Mouse (Mus musculus): ENCODE measurements around the gene Gimap9. TPM values are rescaled to one million over a fixed set of nuclear protein-coding genes. Genes with fewer than 3 reads are reported as not detected.

Gene Gimap9
- polyA plus RNA-seq, 1 experiment, result 0.98 TPM

- Histone ChIP-seq H3K27me3 (ENCODE audit: control insufficient read depth, insufficient read depth, low read length) (no peaks in the 10 kb centered on the region), H3K27ac (ENCODE audit: insufficient read depth, low read length) (no peak overlapping the region), H3K4me1 (ENCODE audit: control insufficient read depth, insufficient read depth, low read length) (no peaks in the 10 kb centered on the region; the same call in 1 of the 2 replicates), H3K4me3 (replicated peaks; ENCODE audit: insufficient read depth, low read depth, low read length) (no peak overlapping the region)
- no peak for TF ChIP-seq CTCF (IDR thresholded peaks at IDR 0.05; ENCODE audit: borderline replicate concordance, insufficient read depth, low read depth, low read length)
- TF ChIP-seq POLR2A (IDR thresholded peaks at IDR 0.05; ENCODE audit: borderline replicate concordance, insufficient read depth, low read length), result no peak
- WGBS, result 77% methylated on average over 2 of the region's 2 CpGs
- DNase-seq, result no peak
Measured at GRCm38 (mm10) chr6:48685251-48685650, 9.3 kb downstream of the Gimap9 start.

- Histone ChIP-seq H3K4me1 (ENCODE audit: control insufficient read depth, insufficient read depth, low read length) (no peaks in the 10 kb centered on the region; the same call in 1 of the 2 replicates), H3K27me3 (ENCODE audit: control insufficient read depth, insufficient read depth, low read length) (no peaks in the 10 kb centered on the region), H3K4me3 (replicated peaks; ENCODE audit: insufficient read depth, low read depth, low read length) (no peak overlapping the region), H3K27ac (ENCODE audit: insufficient read depth, low read length) (no peak overlapping the region)
- WGBS, result 87% methylated on average over 7 of the region's 7 CpGs
- TF ChIP-seq POLR2A (IDR thresholded peaks at IDR 0.05; ENCODE audit: borderline replicate concordance, insufficient read depth, low read length) (no peak), CTCF (IDR thresholded peaks at IDR 0.05; ENCODE audit: borderline replicate concordance, insufficient read depth, low read depth, low read length) (no peak)
- no peak for DNase-seq
Measured at GRCm38 (mm10) chr6:48685694-48686665, 10.1 kb downstream of the Gimap9 start.

GRCm38 (mm10) chr6:48687077-48687476, 11.1 kb downstream of the Gimap9 start:
- no peak overlapping the region for H3K27ac ChIP-seq (ENCODE audit: insufficient read depth, low read length)
- no peaks in the 10 kb centered on the region; the same call in 1 of the 2 replicates for H3K4me1 ChIP-seq (ENCODE audit: control insufficient read depth, insufficient read depth, low read length)
- WGBS, result 72% methylated on average over 2 of the region's 2 CpGs
- DNase-seq, result no peak
- TF ChIP-seq POLR2A (IDR thresholded peaks at IDR 0.05; ENCODE audit: borderline replicate concordance, insufficient read depth, low read length) (no peak), CTCF (IDR thresholded peaks at IDR 0.05; ENCODE audit: borderline replicate concordance, insufficient read depth, low read depth, low read length) (no peak)
- H3K27me3 ChIP-seq (ENCODE audit: control insufficient read depth, insufficient read depth, low read length), result no peaks in the 10 kb centered on the region
- no peak overlapping the region for H3K4me3 ChIP-seq (replicated peaks; ENCODE audit: insufficient read depth, low read depth, low read length)

- TF ChIP-seq POLR2A (IDR thresholded peaks at IDR 0.05; ENCODE audit: borderline replicate concordance, insufficient read depth, low read length), result no peak
- no peak for TF ChIP-seq CTCF (IDR thresholded peaks at IDR 0.05; ENCODE audit: borderline replicate concordance, insufficient read depth, low read depth, low read length)
- no peak overlapping the region for H3K4me3 ChIP-seq (replicated peaks; ENCODE audit: insufficient read depth, low read depth, low read length)
- no peak overlapping the region for H3K27ac ChIP-seq (ENCODE audit: insufficient read depth, low read length)
- no peaks in the 10 kb centered on the region for H3K27me3 ChIP-seq (ENCODE audit: control insufficient read depth, insufficient read depth, low read length)
- 94% methylated on average over 2 of the region's 2 CpGs for WGBS
- no peak for DNase-seq
- H3K4me1 ChIP-seq (ENCODE audit: control insufficient read depth, insufficient read depth, low read length), result no peaks in the 10 kb centered on the region
Measured at GRCm38 (mm10) chr6:48689320-48689719, 13.4 kb downstream of the Gimap9 start.

GRCm38 (mm10) chr6:48692962-48693361, 17.0 kb downstream of the Gimap9 start:
- DNase-seq, result no peak
- TF ChIP-seq POLR2A (IDR thresholded peaks at IDR 0.05; ENCODE audit: borderline replicate concordance, insufficient read depth, low read length) (no peak), CTCF (IDR thresholded peaks at IDR 0.05; ENCODE audit: borderline replicate concordance, insufficient read depth, low read depth, low read length) (no peak)
- WGBS, result 91% methylated on average over 6 of the region's 6 CpGs
- Histone ChIP-seq H3K4me3 (replicated peaks; ENCODE audit: insufficient read depth, low read depth, low read length) (no peak overlapping the region), H3K4me1 (ENCODE audit: control insufficient read depth, insufficient read depth, low read length) (no peaks in the 10 kb centered on the region), H3K27ac (ENCODE audit: insufficient read depth, low read length) (no peak overlapping the region), H3K27me3 (ENCODE audit: control insufficient read depth, insufficient read depth, low read length) (no peaks in the 10 kb centered on the region; the same call in 1 of the 2 replicates)

- no peak for DNase-seq
- Histone ChIP-seq H3K4me1 (ENCODE audit: control insufficient read depth, insufficient read depth, low read length) (no peaks in the 10 kb centered on the region), H3K27ac (ENCODE audit: insufficient read depth, low read length) (no peak overlapping the region), H3K27me3 (ENCODE audit: control insufficient read depth, insufficient read depth, low read length) (no peaks in the 10 kb centered on the region; the same call in 1 of the 2 replicates), H3K4me3 (replicated peaks; ENCODE audit: insufficient read depth, low read depth, low read length) (no peak overlapping the region)
- TF ChIP-seq CTCF (IDR thresholded peaks at IDR 0.05; ENCODE audit: borderline replicate concordance, insufficient read depth, low read depth, low read length) (no peak), POLR2A (IDR thresholded peaks at IDR 0.05; ENCODE audit: borderline replicate concordance, insufficient read depth, low read length) (no peak)
- WGBS, result 85% methylated on average over 4 of the region's 4 CpGs
Measured at GRCm38 (mm10) chr6:48696830-48697554, 21.1 kb downstream of the Gimap9 start.

- Histone ChIP-seq H3K4me3 (replicated peaks; ENCODE audit: insufficient read depth, low read depth, low read length) (no peak overlapping the region), H3K27me3 (ENCODE audit: control insufficient read depth, insufficient read depth, low read length) (no peaks in the 10 kb centered on the region; the same call in 1 of the 2 replicates), H3K27ac (ENCODE audit: insufficient read depth, low read length) (no peak overlapping the region), H3K4me1 (ENCODE audit: control insufficient read depth, insufficient read depth, low read length) (no peaks in the 10 kb centered on the region)
- no peak for DNase-seq
- TF ChIP-seq POLR2A (IDR thresholded peaks at IDR 0.05; ENCODE audit: borderline replicate concordance, insufficient read depth, low read length) (no peak), CTCF (IDR thresholded peaks at IDR 0.05; ENCODE audit: borderline replicate concordance, insufficient read depth, low read depth, low read length) (no peak)
- WGBS, result 58% methylated on average over 1 of the region's 1 CpGs
Measured at GRCm38 (mm10) chr6:48697555-48697930, 21.6 kb downstream of the Gimap9 start.

Data from cerebellum, adult 2 months (tissue).